Mouse (Mus musculus): ENCODE measurements at regions not wholly inside any gene's neighbourhood (a gene's known extent, or its start where the extent isn't known, plus 50 kb on each side); places are given as distances from the start of the nearest gene placed in this dataset.

- DNase-seq (ENCODE audit: low spot score): no peak
Observed at GRCm38 (mm10) chr9:46516401-46517130, 196.8 kb upstream of the 4931429L15Rik start.

- no peak for DNase-seq (ENCODE audit: low spot score)
Observed at GRCm38 (mm10) chr9:46512276-46513051, 192.7 kb upstream of the 4931429L15Rik start.

DNA sequence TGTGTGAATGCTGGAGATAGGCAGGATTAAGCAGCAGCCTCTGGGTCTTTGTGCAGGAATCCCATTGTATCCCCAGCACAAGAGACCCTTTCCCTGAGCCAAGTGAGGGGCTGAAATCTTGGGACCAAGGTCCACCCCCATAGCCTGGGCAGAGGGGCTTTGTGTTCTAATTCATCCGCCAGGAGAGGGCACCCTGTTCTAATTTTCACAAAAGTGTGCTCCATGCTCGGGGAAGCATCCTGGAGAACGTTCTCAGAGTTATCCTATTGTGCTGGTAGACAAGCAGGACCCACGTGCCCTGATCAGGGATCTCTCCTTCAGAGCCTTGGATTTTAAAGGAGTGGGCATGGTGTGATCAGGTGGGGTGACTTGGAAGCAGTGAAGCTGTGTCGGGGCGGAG lies 191.5 kb upstream of the 4931429L15Rik start:
- no peak for DNase-seq (ENCODE audit: low spot score)

DNA sequence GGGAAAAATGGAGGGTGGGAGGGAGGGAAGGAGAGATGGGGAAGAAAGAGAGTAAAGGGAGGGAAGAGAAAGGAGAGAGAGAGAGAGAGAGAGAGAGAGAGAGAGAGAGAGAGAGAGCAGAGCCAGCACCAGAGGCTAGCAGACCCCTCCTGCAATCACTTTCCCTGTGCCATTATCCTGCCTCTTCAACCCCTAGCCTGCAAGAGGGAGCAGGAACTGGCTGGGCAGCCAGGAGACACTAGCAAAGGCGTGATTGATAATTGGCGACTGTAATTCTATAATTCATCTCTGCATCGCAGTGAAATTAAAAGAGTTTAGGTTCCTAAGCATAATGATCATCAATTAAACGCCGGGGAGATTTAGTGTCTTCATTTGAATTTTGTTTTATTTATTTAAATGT lies 190.1 kb upstream of the 4931429L15Rik start:
- DNase-seq (ENCODE audit: low spot score): no peak

DNA sequence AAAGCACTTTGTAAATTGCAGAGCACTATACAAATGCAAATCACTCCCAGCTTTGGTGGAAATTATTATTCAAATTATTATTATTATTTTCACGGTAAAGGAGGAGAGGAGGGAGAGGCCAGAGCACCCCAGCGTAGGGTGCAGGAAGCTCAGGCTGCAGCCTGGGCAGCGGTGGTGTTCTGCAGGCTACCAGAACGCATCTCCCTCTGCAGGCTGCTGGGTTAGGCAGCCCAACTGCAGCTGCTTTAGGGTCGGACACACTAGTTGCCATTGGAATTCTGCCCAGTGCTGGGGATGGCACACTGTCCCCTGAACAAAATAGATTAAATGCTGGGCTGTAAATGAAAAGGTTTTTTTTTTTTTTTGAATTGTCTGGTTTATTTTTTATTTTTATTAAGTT lies 189.7 kb upstream of the 4931429L15Rik start:
- DNase-seq (ENCODE audit: low spot score): no peak

- DNase-seq (ENCODE audit: low spot score): no peak
Observed at GRCm38 (mm10) chr9:46507036-46507435, 187.2 kb upstream of the 4931429L15Rik start.

- DNase-seq (ENCODE audit: low spot score): no peak
Observed at GRCm38 (mm10) chr9:46504536-46504935, 184.8 kb upstream of the 4931429L15Rik start.

GRCm38 (mm10) chr9:46504133-46504416 lies 184.3 kb upstream of the 4931429L15Rik start:
- DNase-seq (ENCODE audit: low spot score): no peak

DNA sequence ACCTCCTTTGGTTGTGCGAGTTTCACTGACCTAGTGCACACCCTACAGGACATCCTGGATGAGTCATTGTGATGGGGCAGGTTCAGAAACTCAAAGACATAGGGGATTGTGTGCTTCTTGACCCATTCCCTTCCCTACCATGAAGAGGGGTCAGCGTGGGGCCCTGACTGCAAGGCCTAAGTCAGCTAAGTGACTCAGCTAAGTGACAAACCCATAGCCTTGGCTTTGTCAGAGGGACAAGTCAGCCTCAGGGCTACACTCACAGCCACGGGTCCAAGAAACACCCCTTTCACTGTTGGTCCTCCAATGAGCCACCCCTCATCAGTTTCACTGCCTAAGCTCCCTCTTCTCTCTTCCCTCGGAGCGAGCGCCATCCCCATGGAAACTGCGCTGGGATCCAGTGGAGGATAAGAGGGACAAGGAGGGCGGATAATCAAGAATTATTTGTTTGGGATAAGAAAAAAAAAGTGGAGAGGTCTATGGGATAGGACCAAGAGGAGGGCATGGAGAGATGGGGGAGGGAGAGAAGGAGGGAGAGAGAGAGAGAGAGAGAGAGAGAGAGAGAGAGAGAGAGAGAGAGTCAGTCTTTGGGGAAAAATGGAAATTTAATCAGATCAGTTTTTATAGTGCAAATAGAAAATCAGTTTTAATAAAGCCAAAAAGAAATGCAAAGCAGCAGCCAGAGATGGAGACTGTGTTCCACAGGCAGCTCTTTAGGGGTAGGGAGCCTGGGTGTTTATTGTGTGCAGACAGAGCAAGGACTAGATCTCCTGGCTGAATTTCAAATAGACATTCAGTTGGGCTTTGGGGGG lies 183.7 kb upstream of the 4931429L15Rik start:
- no peak for DNase-seq (ENCODE audit: low spot score)

- no peak for DNase-seq (ENCODE audit: low spot score)
Observed at GRCm38 (mm10) chr9:46499426-46499825, 179.6 kb upstream of the 4931429L15Rik start.

DNA sequence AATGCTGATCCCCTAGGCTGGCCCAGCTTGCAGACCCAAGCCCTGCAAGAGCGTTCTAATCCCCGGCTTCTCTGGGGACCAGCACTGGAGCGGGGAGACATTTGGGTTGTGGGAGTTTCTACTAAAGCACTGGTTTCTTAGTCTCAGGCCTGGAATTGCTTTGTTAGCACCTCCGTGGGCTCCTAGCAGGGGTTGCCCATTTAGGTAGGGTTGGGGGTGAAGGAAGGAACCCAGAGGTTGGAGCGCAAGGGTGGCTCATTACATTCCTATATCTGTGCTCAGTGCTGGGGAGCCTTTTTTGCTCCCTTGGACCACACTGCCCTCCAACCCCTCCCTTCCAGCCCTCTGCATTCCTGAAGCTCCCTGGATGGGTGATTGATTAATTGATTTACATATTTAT lies 179.1 kb upstream of the 4931429L15Rik start:
- no peak for DNase-seq (ENCODE audit: low spot score)

DNA sequence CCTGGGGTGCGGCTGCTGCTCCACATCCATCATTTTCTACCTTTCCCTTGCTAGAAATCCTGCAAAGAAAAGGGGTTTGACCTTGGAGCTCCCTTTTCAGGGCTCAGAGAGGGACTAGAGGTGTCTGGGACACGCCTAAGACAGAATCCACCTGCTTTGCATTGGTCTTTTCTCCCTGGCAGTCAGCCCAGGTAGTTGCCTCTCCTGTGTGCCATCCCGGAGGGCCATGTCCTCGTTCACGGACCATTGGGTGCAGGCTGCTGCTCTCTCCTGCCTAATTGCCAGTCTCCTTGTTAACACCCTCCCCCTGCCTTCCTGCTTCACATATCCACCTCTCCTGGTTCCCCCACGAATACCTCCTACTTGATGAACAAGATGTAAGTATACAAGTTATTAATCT lies 175.5 kb upstream of the 4931429L15Rik start:
- no peak for DNase-seq (ENCODE audit: low spot score)

- no peak for DNase-seq (ENCODE audit: low spot score)
Observed at GRCm38 (mm10) chr9:46482859-46483443, 163.2 kb upstream of the 4931429L15Rik start.

DNA sequence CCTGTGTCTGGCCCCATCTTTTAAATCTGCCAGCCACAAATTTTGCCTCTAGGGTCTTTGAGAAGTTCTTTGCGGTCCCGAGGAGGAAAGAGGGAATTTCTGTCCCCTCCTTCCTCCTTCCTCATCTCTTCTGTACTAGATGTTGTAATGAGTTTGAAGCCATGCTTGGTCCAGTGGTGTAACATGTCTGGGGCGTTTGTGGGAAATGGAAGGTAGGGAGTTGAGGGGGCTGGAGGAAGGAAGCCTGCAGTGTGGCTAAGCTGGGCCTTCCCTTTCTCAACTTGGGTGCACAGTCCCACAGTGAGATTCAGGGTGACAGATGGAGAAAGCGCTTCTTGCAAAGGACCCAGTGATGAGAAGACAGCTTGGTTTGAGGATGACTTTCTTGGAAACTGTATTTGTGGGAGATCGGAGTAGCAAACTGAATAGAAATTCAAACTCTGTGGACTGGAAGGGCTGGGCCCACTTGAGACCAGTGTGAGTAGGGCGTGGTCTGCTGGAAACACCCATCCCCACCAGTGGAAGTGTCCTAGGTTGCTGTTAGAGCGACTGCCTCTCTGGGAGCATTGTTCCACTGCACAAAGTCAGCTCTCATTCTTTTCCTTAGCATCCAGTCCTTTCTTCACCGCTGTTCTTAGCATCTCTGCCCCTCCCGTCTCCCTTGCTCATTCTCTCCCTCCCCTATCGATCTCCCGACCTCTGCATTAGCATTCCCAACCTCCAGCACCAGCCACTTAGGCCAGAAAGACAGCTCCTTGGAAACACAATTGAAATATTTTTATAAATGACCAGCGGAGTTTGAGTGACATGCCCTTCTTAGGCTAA lies 162.5 kb upstream of the 4931429L15Rik start:
- DNase-seq (ENCODE audit: low spot score): no peak

- no peak for DNase-seq (ENCODE audit: low spot score)
Observed at GRCm38 (mm10) chr9:46481491-46481890, 161.7 kb upstream of the 4931429L15Rik start.

- DNase-seq (ENCODE audit: low spot score): peak; percentile 30
Observed at GRCm38 (mm10) chr9:46480080-46480690, 160.4 kb upstream of the 4931429L15Rik start.

- no peak for DNase-seq (ENCODE audit: low spot score)
Observed at GRCm38 (mm10) chr9:46478611-46479010, 158.8 kb upstream of the 4931429L15Rik start.

DNA sequence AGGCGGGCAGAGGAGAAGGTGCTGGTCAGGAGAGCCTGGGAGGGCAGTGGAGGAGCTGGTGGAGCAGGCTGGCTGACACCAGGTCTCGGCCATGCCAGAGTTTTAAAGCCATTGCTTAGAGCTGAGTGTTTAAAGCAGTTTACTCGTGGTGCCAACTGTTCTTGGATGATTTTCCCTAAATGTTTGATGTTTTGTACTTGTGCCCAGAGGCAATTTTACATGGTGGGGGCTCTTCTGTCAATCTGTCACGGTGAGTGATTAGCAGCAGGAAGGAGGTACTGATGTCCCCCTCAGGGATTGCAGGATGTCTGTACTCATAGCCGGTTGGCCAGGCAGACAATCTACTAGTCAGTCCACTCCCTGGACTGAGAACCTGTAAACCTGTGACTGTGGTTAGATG lies 156.7 kb upstream of the 4931429L15Rik start:
- no peak for DNase-seq (ENCODE audit: low spot score)

GRCm38 (mm10) chr9:46473681-46474080 lies 153.9 kb upstream of the 4931429L15Rik start:
- DNase-seq (ENCODE audit: low spot score): no peak

- no peak for DNase-seq (ENCODE audit: low spot score)
Observed at GRCm38 (mm10) chr9:46469521-46469920, 149.7 kb upstream of the 4931429L15Rik start.

GRCm38 (mm10) chr9:46468306-46468705 lies 148.5 kb upstream of the 4931429L15Rik start:
- DNase-seq (ENCODE audit: low spot score): no peak

Data from ovary, adult 18-20 months (tissue).